Mouse (Mus musculus) heart, adult 2 months (tissue): ENCODE measurements around the gene 4933411K16Rik. TPM values are rescaled to one million over a fixed set of nuclear protein-coding genes. Genes with fewer than 3 reads are reported as not detected.

Source experiments
- DNase-seq, 2 experiments: peaks; one replicate each; pipeline ENCODE4 v3.0.0; 2021
- H3K27ac ChIP-seq: fragments of 200-600 bp; 2 replicates; pipeline ENCODE4 v1.8.1; 2022
- H3K27me3 ChIP-seq: fragments of 200-500 bp; 2 replicates; pipeline ENCODE4 v1.6.1; 2012; ENCODE audit warnings: mild to moderate bottlenecking, low read length, inconsistent platforms, mixed read lengths; ENCODE audit not compliant: control insufficient read depth, insufficient read depth
- H3K36me3 ChIP-seq: fragments of 200-500 bp; 2 replicates; pipeline ENCODE4 v1.6.1; 2012; ENCODE audit warnings: low read length, inconsistent platforms; ENCODE audit not compliant: control insufficient read depth, insufficient read depth
- H3K4me1 ChIP-seq: fragments of 200-500 bp; 2 replicates; pipeline ENCODE4 v1.6.1; 2011; ENCODE audit warnings: low read length; ENCODE audit not compliant: control insufficient read depth, insufficient read depth
- H3K4me3 ChIP-seq: fragments of 200-600 bp; 2 replicates; pipeline ENCODE4 v1.8.1; 2022
- H3K79me2 ChIP-seq: fragments of 200-500 bp; replicated peaks from 2 replicates; pipeline ENCODE4 v1.6.1; 2012; ENCODE audit warnings: mild to moderate bottlenecking, inconsistent platforms, low read length, moderate library complexity, mixed read lengths; ENCODE audit not compliant: control insufficient read depth, insufficient read depth
- H3K9ac ChIP-seq: fragments of 200-500 bp; 2 replicates; pipeline ENCODE4 v1.6.1; 2012; ENCODE audit warnings: low read depth, mild to moderate bottlenecking, control low read depth, inconsistent platforms, low read length, mixed read lengths
- CTCF ChIP-seq: fragments of 200-600 bp; IDR thresholded peaks from 2 replicates; pipeline ENCODE4 v1.8.1; 2022; ENCODE audit warnings: antibody characterized with exemption, mild to moderate bottlenecking, moderate library complexity
- EP300 ChIP-seq: fragments of 200-500 bp; IDR thresholded peaks from 2 replicates; pipeline ENCODE4 v1.6.1; 2011; ENCODE audit warnings: low read depth, low read length, control low read depth; ENCODE audit not compliant: insufficient read depth
- POLR2A ChIP-seq: fragments of 200-500 bp; IDR thresholded peaks from 2 replicates; pipeline ENCODE4 v1.6.1; 2011; ENCODE audit warnings: mild to moderate bottlenecking, low read depth, low read length, control low read depth; ENCODE audit not compliant: insufficient read depth
- WGBS: fragments of 180-500 bp; shearing (Covaris S2); methylation state at CpG from one replicate; pipeline ENCODE4 v1.1.7; 2018; 5-methylcytosine and 5-hydroxymethylcytosine counted together
- intact Hi-C: fragments of 180-260 bp; cut with DNase I; formaldehyde crosslinking; loops from one replicate; pipeline ENCODE4 v1.15.1; 2025
- polyA plus RNA-seq: library from polyadenylated mRNA; depleted of rRNA; stranded (reverse); fragments of >200 nt; gene quantifications from 2 replicates; pipeline ENCODE4 v1.2.3, GENCODE M21; 2012
- total RNA-seq, 2 experiments: library from RNA; stranded (reverse); gene quantifications; 2 replicates each; pipeline ENCODE4 v1.2.3; 2021

The 4933411K16Rik gene
- total and polyA plus RNA-seq, 3 experiments, result 0.23 to 0.41 TPM; not detected in 1

DNA sequence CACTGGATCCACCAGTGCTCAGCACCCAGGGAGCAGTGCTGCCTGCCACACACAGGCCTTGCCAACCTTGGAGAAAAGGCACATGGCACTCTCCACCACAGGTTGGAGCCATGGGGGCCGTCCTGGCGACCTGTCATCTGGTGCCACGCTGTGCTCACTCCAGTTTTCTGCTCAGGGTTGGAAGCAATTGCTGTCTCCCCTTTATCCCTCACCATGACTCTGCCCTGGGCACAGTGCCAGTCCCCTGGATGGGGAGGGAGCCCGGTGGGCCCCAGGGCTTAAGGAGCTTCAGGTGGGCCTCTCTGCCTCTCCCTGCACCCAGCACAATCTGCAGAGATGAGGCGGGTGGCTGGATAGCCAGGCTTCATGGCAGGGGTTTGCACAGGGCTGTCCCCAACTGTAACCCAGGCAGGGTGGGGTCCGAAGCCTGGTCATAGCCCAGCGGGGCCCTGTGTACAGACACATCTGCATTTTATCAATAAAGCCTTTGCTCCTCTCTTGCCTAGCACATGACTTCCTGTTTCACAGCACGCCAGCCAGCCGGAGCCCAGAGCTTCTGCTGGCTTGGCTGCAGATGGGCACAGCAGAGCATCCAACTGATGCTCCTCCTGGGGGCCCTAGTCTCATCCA, 17.8 kb upstream of the 4933411K16Rik start:
- H3K9ac ChIP-seq, result no peak overlapping the region
- H3K79me2 ChIP-seq, result no peaks in the 10 kb centered on the region
- intact Hi-C loops, result no loop called here
- no peak for TF ChIP-seq CTCF
- TF ChIP-seq POLR2A, result no peak
- TF ChIP-seq EP300, result no peak
- DNase-seq, result peak in 1 of 2 experiments; percentile 17
- peaks cover 4% of the 10 kb centered on the region for H3K4me1 ChIP-seq
- no peaks in the 10 kb centered on the region for H3K27me3 ChIP-seq
- H3K4me3 ChIP-seq, result no peak overlapping the region
- 49% methylated on average over 9 of the region's 9 CpGs for WGBS
- 0 out of 2 replicates have a peak overlapping the region, but pooled peaks have one; percentile 6 for H3K27ac ChIP-seq
- no peaks in the 10 kb centered on the region for H3K36me3 ChIP-seq

DNA sequence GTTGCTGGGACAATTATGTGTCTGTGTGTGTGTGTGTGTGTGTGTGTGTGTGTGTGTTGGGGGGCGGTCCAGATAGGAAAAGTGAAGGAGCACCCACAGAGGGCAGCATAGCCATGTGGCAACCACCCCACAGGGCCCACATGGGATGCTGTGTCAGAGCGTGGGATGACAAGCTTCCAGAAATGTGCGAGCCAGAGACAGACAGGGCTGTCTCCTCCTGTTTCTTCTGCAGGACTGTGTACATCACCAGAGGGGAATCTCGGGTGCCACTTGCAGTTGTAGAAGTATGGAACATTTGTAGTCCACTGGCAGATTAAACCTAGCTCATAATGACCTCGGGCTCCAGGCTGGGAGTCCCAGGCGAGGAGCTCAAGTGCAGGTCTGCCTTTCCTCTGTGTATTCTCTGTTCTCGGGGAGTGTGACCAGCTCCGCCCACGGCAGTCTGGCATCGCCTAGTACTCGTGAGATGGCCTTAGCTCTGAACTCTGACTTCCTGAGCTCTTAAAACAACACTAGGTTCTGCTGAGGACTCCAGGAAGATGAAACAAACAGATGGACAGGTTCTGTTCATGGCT, 17.1 kb upstream of the 4933411K16Rik start:
- intact Hi-C loops, result loop anchor here (1.0 to 5.0 kb wide), 3 partner anchors 34 to 132 kb away; no protein-coding TSS in a partner anchor
- Histone ChIP-seq H3K9ac (no peak overlapping the region), H3K79me2 (no peaks in the 10 kb centered on the region), H3K27ac (peak overlapping the region; percentile 22; the same call in 1 of the 2 replicates), H3K4me1 (peaks cover 4% of the 10 kb centered on the region), H3K27me3 (no peaks in the 10 kb centered on the region), H3K36me3 (no peaks in the 10 kb centered on the region), H3K4me3 (no peak overlapping the region)
- TF ChIP-seq EP300, result no peak
- no peak for TF ChIP-seq CTCF
- TF ChIP-seq POLR2A, result no peak
- DNase-seq, result no peak
- WGBS, result 35% methylated on average over 11 of the region's 11 CpGs

DNA sequence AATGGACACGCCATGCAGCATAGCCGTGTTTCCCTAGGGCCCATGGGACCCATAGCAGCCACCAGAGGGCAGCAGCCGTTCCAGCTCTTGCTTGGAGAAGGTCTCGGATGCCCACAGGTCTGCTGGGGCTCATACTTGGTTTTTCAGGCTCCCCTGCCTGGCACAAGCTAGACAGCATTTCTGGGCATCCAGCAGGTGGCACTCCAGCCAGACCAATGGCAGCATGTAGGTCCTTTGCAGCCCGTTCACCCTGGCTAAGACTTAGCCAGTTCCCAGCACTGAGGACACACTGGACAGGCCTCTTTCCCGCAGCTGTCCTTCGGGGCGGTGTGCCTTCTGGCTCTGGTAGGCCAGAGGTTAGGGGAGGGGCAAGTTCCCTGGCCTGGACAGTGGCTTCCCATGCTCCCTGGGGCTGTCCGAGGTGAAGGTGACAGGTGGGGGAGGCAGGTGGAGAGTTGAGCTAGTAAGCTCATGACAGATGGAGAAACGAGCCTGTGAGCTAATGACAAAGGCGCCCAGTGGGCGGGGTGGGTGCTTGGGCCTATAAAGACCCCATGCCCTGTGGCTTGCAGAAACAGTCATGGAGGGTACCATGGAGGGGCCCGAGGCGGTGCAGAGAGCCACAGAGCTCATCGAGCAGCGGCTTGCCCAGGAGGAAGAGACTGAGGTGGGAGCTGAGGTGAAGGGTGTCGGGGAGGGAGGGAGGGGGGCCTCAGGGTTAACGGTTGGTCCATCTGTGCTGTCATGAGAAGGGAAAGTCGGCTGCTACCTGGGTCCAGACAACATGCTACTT, 16.4 kb upstream of the 4933411K16Rik start, which contains the start of gene Ankrd2:
Ankrd2 (plus strand) TSS at position 545 of the 793 bp plus-strand sequence.
- TF ChIP-seq CTCF (peak; percentile 97), EP300 (peak; percentile 93), POLR2A (no peak)
- Histone ChIP-seq H3K79me2 (no peaks in the 10 kb centered on the region), H3K27me3 (no peaks in the 10 kb centered on the region), H3K9ac (no peak within 1 kb of the TSS), H3K27ac (peak within 1 kb of the TSS; percentile 31), H3K4me1 (peaks cover 4% of the 10 kb centered on the region), H3K36me3 (no peaks in the 10 kb centered on the region), H3K4me3 (no peak within 1 kb of the TSS)
- intact Hi-C loops, result loop anchor here (1.0 to 5.0 kb wide), 3 partner anchors 34 to 132 kb away; no protein-coding TSS in a partner anchor
- peak; percentile 84 to 85 for DNase-seq
- WGBS, result 60% methylated on average over 19 of the region's 19 CpGs

DNA sequence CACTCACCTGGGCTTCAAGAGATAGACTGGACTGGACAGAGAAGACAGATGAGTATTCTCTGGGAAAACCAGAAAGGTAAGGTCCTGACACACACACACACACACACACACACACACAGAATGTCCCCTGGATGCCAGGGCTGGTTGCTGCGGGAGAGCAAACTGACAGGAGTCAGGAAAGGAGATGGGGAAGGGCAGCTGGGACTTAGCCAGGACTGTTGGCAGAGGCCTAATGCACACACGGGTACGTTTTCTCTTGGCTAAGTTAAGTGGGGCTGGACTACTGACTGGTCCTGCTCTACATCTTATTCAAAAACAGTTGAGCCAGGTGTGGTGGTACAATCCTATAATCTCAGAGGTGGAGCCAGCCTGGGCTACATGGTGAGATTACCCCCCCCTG, 15.7 kb upstream of the 4933411K16Rik start:
- no peak overlapping the region for H3K27ac ChIP-seq
- intact Hi-C loops, result loop anchor here (5.0 kb wide), 2 partner anchors 116 to 131 kb away; no protein-coding TSS in a partner anchor
- DNase-seq, result no peak
- H3K4me1 ChIP-seq, result peaks cover 4% of the 10 kb centered on the region
- H3K79me2 ChIP-seq, result no peaks in the 10 kb centered on the region
- H3K4me3 ChIP-seq, result no peak overlapping the region
- no peaks in the 10 kb centered on the region for H3K27me3 ChIP-seq
- 51% methylated on average over 3 of the region's 3 CpGs for WGBS
- no peak for TF ChIP-seq EP300
- TF ChIP-seq CTCF, result no peak
- no peak for TF ChIP-seq POLR2A
- no peaks in the 10 kb centered on the region for H3K36me3 ChIP-seq
- no peak overlapping the region for H3K9ac ChIP-seq

DNA sequence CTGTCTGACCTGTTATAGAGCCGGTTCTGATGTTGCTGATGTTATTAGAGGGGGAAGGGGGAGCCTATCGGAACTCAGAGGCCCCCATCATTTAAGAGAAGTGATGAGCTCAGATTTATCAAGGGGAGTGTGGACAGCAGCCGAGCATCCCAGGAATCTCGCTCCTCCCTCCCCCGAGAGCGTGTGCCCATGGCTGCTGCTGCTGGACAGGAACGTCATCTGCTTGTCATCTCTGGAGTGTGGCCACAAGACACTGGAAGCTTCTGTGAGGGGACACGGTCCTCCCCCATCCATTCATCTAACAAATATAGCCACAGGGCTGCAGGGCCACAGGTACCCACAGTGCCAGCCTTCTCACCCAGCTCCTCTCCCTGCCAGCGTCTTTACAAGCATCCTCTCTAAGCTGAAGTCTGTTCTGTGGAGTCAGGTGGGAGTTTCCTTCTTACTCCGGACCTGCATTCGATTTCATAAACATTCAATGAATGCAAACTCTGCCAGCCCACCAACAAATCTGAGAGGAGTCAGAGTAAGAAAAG, 14.8 kb upstream of the 4933411K16Rik start:
- peaks cover 4% of the 10 kb centered on the region for H3K4me1 ChIP-seq
- DNase-seq, result no peak
- H3K4me3 ChIP-seq, result no peak overlapping the region
- intact Hi-C loops, result loop anchor here (5.0 kb wide), 2 partner anchors 115 to 130 kb away; no protein-coding TSS in a partner anchor
- H3K27me3 ChIP-seq, result no peaks in the 10 kb centered on the region
- TF ChIP-seq EP300, result no peak
- TF ChIP-seq POLR2A, result no peak
- no peak for TF ChIP-seq CTCF
- H3K27ac ChIP-seq, result no peak overlapping the region
- no peaks in the 10 kb centered on the region for H3K36me3 ChIP-seq
- H3K79me2 ChIP-seq, result no peaks in the 10 kb centered on the region
- H3K9ac ChIP-seq, result no peak overlapping the region
- WGBS, result 52% methylated on average over 11 of the region's 11 CpGs
